Mouse (Mus musculus): ENCODE data around the gene Snx19.

Gene Snx19

DNA sequence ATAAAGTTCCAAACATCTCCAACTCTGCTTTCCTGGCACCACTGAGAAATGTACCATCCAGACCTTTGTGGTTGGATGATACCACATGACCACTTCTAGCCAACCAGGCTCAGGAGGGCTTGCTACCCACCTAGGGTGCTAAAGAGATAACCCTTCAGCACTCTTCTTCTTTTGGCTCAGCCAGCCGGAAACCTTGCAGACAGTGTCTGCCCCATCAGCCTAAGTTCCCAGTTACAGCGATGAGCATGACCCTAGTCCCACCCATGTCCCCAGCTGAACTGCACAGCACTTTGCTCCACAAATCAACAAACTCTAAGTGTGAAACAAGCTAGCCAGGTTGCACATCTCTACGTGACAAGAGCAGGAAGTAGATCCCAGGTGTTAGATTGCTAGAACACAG is 57.3 kb downstream of the Snx19 start:
- DNase-seq (ENCODE audit: low read depth, low spot score), result no peak

DNA sequence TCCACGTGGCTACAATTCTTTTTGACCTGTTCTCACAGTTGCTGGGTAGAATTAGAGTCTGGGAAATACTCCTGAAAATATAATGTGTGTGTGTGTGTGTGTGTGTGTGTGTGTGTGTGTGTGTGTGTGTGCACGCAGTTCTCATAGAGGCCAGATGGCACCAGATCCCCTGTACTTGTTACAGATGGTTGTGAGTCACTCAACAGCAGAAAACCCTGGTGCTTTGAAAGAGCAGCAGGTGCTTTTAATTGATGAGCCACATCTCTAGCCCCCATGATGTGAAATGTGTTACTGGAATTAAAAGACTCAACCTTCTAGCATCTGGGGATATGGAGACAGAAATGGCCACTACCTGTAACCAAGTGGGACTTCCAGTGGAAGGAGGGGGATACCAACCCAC is 58.3 kb downstream of the Snx19 start:
- DNase-seq (ENCODE audit: low read depth, low spot score), result peak; percentile 46

DNA sequence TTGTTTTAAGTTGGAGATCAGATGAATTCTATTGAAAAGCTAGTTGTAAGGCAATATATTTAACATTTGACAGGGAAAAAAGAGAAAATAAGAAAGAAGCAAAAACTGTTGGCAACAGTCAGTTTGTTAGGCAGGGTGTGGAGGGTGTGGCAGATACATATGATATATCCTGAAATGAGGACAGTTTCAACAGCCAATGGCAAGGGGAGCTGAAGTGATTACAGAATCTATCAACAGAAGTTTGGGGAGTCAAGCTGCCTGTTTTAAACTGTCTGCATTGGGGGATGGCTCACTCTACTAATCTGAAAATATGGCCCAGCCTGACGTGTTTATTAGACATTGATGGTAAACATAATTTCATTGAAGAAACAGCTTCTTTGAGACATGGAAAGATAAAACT is 61.5 kb downstream of the Snx19 start:
- DNase-seq (ENCODE audit: low read depth, low spot score), result no peak

DNA sequence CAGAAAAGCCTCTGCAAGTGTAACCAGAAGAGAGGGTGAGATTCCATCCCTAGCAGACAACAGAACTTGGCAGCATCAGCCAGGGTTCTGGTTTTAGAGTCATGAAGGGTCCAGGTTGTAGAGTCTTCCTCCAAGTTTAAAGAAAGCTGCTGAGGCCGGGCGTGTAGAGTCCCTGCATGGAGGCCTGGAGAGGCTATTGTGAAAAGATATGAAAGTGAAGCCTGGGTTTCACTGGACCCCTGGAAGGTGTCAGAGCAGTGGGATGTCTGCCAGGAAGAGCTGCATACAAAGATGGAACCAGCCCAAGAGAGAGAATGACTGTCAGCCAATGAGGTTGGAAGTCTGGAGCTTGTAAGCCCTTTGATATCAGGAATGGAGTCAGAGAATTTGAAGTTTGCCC is 67.5 kb downstream of the Snx19 start:
- DNase-seq (ENCODE audit: low read depth, low spot score), result no peak

DNA sequence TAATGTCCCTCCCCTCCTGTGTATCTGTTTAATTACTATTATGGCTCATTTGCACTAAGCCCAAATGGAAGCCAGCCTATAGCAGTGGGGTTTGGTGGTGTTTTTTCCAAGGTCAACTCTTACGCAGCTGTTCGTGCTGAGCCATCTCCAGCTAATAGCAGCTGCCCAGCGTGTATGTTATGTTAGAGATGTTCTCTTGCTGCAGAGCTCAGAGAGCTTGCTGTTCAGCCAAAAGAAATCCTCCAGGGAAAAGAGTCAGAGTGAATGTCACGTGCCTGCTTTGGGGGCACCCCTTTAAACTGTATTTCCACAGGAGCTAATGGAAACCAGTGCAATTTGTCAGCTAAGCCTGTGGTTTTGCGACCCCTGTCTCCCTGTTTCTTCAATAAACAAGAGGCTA is 82.1 kb downstream of the Snx19 start:
- no peak for DNase-seq (ENCODE audit: low read depth, low spot score)

DNA sequence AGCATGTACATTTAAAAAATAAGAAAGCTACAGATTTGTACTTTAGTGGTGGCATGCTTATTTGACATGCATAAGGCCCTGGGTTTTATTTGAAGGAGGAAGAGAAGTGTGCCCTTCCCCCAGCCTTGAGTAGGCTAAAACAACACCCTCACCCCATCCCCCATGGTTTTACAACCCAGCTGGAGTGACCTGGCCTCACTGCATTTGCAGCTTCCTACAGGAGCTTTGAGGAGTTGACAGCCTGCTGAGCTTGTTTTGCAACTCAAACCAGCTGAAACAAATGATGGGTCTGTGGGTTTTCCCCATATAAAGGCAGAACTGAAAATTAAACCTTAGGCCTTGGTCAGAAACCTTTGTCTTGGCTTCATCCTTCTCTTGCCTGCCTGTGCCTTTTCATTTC is 89.0 kb downstream of the Snx19 start:
- no peak for DNase-seq (ENCODE audit: low read depth, low spot score)
